Mouse (Mus musculus): Measurements from ENCODE around the gene Ms4a15. TPM values are rescaled to one million over a fixed set of nuclear protein-coding genes. Genes with fewer than 3 reads are reported as not detected.

Gene Ms4a15
- polyA plus RNA-seq (2015; fragmentation: Illumina TruSeq; extraction: RNeasy Lipid Tissue Mini Kit (QIAGEN cat#74804); ENCODE audit: low read depth, low replicate concordance): not detected

DNA sequence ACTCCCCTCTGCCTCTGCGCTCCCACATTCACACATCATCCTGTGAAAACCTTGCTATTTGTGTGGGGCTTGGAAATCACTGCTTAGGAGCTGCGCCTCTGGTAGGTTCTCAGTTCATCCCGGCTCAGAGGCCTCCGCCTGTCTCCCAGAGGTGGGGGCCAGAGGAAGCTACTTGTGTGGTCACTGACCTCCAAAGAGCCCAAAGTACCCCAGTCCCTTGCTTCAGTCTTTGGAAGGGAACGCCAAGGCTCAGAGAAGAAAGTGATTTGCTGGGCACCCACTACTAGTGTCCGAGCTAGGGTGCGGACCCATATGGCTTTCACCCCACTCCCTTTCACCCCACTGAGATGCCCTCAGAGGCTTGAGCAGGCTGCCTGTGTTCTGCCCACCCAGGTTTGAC lies at the start of gene Ms4a15:
Gene Ms4a15 (minus strand): TSS at position 101 of the 400 bp plus-strand sequence.

DNA sequence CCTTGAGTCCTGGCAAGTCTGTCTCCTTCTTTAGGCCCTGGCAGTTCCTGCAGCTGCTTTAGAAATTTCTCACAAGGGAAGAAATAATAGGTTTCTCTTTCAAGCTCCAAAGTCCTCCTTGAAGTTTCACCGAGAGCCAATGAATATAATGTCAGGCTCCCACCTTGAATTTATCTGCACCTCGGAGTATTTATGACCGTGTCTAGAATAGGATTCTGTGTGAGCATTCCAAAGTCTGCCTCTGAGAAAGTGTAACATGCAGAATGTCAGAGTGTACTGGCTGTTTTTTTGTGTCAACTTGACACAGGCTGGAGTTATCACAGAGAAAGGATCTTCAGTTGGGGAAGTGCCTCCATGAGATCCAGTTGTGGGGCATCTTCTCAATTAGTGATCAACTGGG lies 24.8 kb upstream of the Ms4a15 start, which contains the start of gene Ms4a18:
Gene Ms4a18 (minus strand): TSS at position 141 of the 400 bp plus-strand sequence.

DNA sequence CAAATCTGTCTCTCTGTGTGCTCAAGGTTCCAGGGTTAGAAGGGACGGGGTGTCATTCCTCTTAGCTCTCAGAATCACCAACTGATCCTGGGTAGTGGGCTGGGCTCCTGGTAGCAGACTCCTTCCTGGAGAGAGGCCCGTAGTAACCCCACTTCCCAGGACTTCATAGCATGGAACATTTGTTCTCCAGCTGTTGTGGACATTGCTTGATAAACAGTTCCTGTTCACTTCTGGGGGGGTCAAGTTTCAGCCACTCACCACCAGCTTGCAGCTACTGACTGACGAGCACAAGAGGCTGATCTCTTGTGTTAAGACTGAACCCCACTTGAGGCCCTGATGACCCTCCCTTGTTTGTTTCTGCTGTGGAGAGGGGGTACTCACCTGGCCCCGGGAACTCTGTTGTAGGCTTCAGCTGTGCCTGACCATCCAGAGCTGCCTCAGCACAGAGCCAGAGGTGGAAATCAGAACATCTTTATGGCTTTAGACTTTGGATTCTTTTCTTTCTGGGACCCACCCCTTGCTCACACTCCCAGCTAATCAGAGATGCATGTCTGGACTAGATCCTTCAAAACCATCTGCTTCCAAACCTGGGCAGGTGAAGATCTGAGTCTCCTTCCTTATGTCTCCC lies 18.7 kb downstream of the Ms4a15 start, which contains the start of gene Ms4a10:
Gene Ms4a10 (minus strand): TSS at position 433 of the 628 bp plus-strand sequence.

DNA sequence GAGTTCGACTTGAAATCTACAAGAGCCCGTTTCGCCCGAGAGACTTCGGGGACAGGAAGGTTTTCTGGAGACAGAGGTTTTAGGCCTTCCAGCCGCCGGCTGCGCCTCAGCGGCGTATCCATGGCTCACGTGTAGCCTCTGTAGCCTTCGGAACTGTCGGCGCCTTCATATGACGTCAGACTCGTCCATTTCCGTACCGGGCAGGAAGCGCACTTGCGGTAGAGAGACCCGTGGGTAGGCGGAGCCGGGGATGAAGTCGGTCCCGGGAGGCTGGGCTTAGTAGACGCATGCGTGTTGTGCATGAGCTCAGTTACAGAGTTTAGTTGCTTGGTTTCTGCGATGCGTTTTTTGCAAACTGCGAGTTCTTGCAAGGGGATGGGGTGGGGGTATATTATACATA lies 43.9 kb downstream of the Ms4a15 start, which contains the start of gene Ccdc86:
Gene Ccdc86 (minus strand): TSS at position 155 of the 400 bp plus-strand sequence.

DNA sequence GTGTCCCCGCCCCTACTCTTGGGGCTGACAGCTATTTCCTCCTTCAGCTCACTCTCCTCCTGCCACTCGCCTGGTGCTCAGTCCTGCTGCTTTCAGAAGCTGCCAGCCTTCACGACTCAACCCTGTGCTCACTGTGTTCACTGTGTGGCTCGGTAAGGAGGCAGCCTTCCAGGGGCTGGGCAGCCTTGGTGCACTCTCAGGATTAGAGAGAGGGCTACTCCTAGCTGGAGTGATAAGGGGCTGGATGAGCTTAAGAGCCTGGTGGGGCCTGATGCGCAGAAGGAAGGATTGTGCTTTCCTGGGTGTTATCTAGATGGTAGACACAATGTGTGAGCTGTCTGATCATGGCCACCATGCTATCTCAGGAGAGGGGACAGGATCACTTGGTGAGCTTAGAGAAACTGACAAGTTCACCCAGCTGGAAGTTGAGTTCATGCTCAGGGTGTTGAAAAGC lies 55.9 kb downstream of the Ms4a15 start, which contains the start of gene Ptgdr2:
Gene Ptgdr2 (plus strand): TSS at position 51 of the 454 bp plus-strand sequence.

Other genes with a start within 250 kb of the Ms4a15 start
- gene Cd6, start 163.2 kb downstream of the Ms4a15 start, polyA plus RNA-seq (2015; fragmentation: Illumina TruSeq; extraction: RNeasy Lipid Tissue Mini Kit (QIAGEN cat#74804); ENCODE audit: low read depth, low replicate concordance): 3.3 TPM
- gene Slc15a3, start 153.5 kb downstream of the Ms4a15 start, polyA plus RNA-seq (2015; fragmentation: Illumina TruSeq; extraction: RNeasy Lipid Tissue Mini Kit (QIAGEN cat#74804); ENCODE audit: low read depth, low replicate concordance): 1.3 TPM
- 126 TPM for gene Tmem132a, start 123.3 kb downstream of the Ms4a15 start, polyA plus RNA-seq (2015; fragmentation: Illumina TruSeq; extraction: RNeasy Lipid Tissue Mini Kit (QIAGEN cat#74804); ENCODE audit: low read depth, low replicate concordance)
- 42.7 TPM for gene Tmem109, start 111.2 kb downstream of the Ms4a15 start, polyA plus RNA-seq (2015; fragmentation: Illumina TruSeq; extraction: RNeasy Lipid Tissue Mini Kit (QIAGEN cat#74804); ENCODE audit: low read depth, low replicate concordance)
- 231 TPM for gene Prpf19, start 98.0 kb downstream of the Ms4a15 start, polyA plus RNA-seq (2015; fragmentation: Illumina TruSeq; extraction: RNeasy Lipid Tissue Mini Kit (QIAGEN cat#74804); ENCODE audit: low read depth, low replicate concordance)
- gene Zp1, start 72.6 kb downstream of the Ms4a15 start, polyA plus RNA-seq (2015; fragmentation: Illumina TruSeq; extraction: RNeasy Lipid Tissue Mini Kit (QIAGEN cat#74804); ENCODE audit: low read depth, low replicate concordance): not detected
- gene Ptgdr2, start 56.1 kb downstream of the Ms4a15 start, polyA plus RNA-seq (2015; fragmentation: Illumina TruSeq; extraction: RNeasy Lipid Tissue Mini Kit (QIAGEN cat#74804); ENCODE audit: low read depth, low replicate concordance): not detected
- gene Ccdc86, start 44.0 kb downstream of the Ms4a15 start, polyA plus RNA-seq (2015; fragmentation: Illumina TruSeq; extraction: RNeasy Lipid Tissue Mini Kit (QIAGEN cat#74804); ENCODE audit: low read depth, low replicate concordance): 6.3 TPM
- gene Ms4a10, start 18.6 kb downstream of the Ms4a15 start, polyA plus RNA-seq (2015; fragmentation: Illumina TruSeq; extraction: RNeasy Lipid Tissue Mini Kit (QIAGEN cat#74804); ENCODE audit: low read depth, low replicate concordance): not detected
- not detected for gene Ms4a18, start 24.8 kb upstream of the Ms4a15 start, polyA plus RNA-seq (2015; fragmentation: Illumina TruSeq; extraction: RNeasy Lipid Tissue Mini Kit (QIAGEN cat#74804); ENCODE audit: low read depth, low replicate concordance)
- gene Ms4a8a, start 87.9 kb upstream of the Ms4a15 start, polyA plus RNA-seq (2015; fragmentation: Illumina TruSeq; extraction: RNeasy Lipid Tissue Mini Kit (QIAGEN cat#74804); ENCODE audit: low read depth, low replicate concordance): not detected
- gene 1700017D01Rik, start 137.6 kb upstream of the Ms4a15 start, polyA plus RNA-seq (2015; fragmentation: Illumina TruSeq; extraction: RNeasy Lipid Tissue Mini Kit (QIAGEN cat#74804); ENCODE audit: low read depth, low replicate concordance): not detected
- gene 1700025F22Rik, start 172.1 kb upstream of the Ms4a15 start, polyA plus RNA-seq (2015; fragmentation: Illumina TruSeq; extraction: RNeasy Lipid Tissue Mini Kit (QIAGEN cat#74804); ENCODE audit: low read depth, low replicate concordance): not detected
- gene Ms4a13, start 203.5 kb upstream of the Ms4a15 start, polyA plus RNA-seq (2015; fragmentation: Illumina TruSeq; extraction: RNeasy Lipid Tissue Mini Kit (QIAGEN cat#74804); ENCODE audit: low read depth, low replicate concordance): not detected
- not detected for gene Ms4a12, start 239.2 kb upstream of the Ms4a15 start, polyA plus RNA-seq (2015; fragmentation: Illumina TruSeq; extraction: RNeasy Lipid Tissue Mini Kit (QIAGEN cat#74804); ENCODE audit: low read depth, low replicate concordance)